Mouse (Mus musculus) small intestine, adult 2 months (tissue): ENCODE data around the gene Ttc21a. TPM values are rescaled to one million over a fixed set of nuclear protein-coding genes. Genes with fewer than 3 reads are reported as not detected.

Experiments used
- H3K27ac ChIP-seq: fragments of 200-500 bp; 2 replicates; pipeline ENCODE4 v1.5.1; 2012; ENCODE audit warnings: low read depth, low read length, control low read depth, inconsistent platforms; ENCODE audit not compliant: insufficient read depth
- H3K27me3 ChIP-seq: fragments of 200-500 bp; 2 replicates; pipeline ENCODE4 v1.6.1; 2012; ENCODE audit warnings: mild to moderate bottlenecking, moderate library complexity, low read length, inconsistent platforms; ENCODE audit not compliant: control insufficient read depth, insufficient read depth
- H3K36me3 ChIP-seq: fragments of 200-500 bp; 2 replicates; pipeline ENCODE4 v1.6.1; 2012; ENCODE audit warnings: mild to moderate bottlenecking, low read length, control low read depth, inconsistent platforms; ENCODE audit not compliant: control insufficient read depth, insufficient read depth
- H3K4me1 ChIP-seq: fragments of 200-500 bp; 2 replicates; pipeline ENCODE4 v1.6.1; 2012; ENCODE audit warnings: low read length, inconsistent platforms, mixed read lengths; ENCODE audit not compliant: control insufficient read depth, insufficient read depth, insufficient read length
- H3K4me3 ChIP-seq: fragments of 200-500 bp; 2 replicates; pipeline ENCODE4 v1.5.1; 2012; ENCODE audit warnings: low read depth, mild to moderate bottlenecking, control low read depth, inconsistent platforms, low read length, moderate library complexity
- CTCF ChIP-seq: fragments of 200-500 bp; IDR thresholded peaks from 2 replicates; pipeline ENCODE4 v1.5.1; 2012; ENCODE audit warnings: low read depth, mild to moderate bottlenecking, control low read depth, inconsistent platforms, low read length, moderate library complexity, mixed read lengths; ENCODE audit not compliant: insufficient replicate concordance, insufficient read length; ENCODE audit errors: extremely low read depth
- POLR2A ChIP-seq: fragments of 200-500 bp; IDR thresholded peaks from 2 replicates; pipeline ENCODE4 v1.6.1; 2012; ENCODE audit warnings: low read depth, mild to moderate bottlenecking, control low read depth, inconsistent platforms, low read length, moderate library complexity
- WGBS: fragments of 180-500 bp; shearing (Covaris S2); methylation state at CpG from one replicate; pipeline ENCODE4 v1.1.7; 2018; 5-methylcytosine and 5-hydroxymethylcytosine counted together
- polyA plus RNA-seq: library from polyadenylated mRNA; depleted of rRNA; stranded (reverse); fragments of >200 nt; gene quantifications from 2 replicates; pipeline ENCODE4 v1.2.3, GENCODE M21; 2012

The Ttc21a gene
- polyA plus RNA-seq, 1 experiment: not detected

DNA sequence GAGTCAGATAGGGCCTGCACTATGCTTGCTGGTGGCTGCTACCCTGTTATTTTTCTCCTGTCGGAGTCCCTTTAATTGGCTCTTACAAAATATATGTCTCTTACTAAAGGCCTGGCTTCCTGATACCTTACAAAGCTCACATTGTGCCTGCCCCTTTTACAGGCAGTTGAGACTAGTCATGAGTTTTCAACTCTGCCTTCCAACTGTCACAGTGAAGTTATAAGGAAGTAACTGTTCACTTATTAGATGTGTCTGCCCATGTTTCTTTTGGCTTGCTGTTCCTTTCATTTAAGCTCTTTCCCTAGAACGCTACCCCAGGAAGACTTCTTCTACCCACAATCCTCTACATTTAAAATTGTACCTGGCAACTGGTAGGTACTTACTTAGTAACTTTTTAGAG lies 38.0 kb upstream of the Ttc21a start:
- no peaks in the 10 kb centered on the region for H3K27me3 ChIP-seq
- H3K27ac ChIP-seq: no peak overlapping the region
- 29% methylated on average over 2 of the region's 2 CpGs for WGBS
- peaks cover 3% of the 10 kb centered on the region; the same call in 1 of the 2 replicates for H3K4me1 ChIP-seq
- H3K4me3 ChIP-seq: no peak overlapping the region
- peaks cover 14% of the 10 kb centered on the region for H3K36me3 ChIP-seq
- no peak for TF ChIP-seq POLR2A
- TF ChIP-seq CTCF: no peak

DNA sequence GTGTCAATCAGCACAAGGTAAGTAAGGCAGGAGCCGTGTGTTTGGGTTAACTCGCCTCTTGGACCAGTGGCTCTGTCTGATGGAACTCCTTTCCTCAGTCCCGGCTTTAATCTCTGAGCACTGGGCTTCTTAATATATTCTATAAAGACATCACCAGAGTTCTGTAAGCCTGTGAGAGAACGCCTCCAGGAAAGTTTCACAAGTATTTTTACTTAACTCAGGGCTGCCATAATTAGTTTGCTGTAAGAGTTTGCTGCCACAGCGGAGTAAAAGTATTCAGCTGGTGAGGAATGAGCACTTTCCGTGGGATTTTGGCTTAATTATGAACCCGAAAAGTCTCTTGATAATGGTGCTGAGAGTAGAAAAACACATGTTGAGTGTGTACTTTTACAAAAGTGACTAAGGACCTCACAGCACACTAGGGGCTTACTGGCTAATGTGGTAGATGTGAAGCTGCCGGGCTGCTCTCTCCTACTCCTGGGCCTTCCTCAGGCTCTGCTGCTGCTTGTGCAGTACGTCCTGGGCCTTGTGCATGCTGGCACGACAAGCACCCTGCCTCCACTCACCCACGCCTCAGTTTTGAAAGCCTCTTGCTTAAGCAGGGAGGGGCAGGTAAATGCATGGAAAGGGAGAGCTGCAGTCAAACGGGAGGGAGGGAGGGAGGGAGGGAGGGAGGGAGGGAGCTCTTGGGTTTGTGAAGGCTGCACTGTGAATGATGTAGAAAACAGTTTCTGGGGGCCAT lies 34.8 kb upstream of the Ttc21a start:
- peaks cover 38% of the 10 kb centered on the region for H3K36me3 ChIP-seq
- WGBS: 85% methylated on average over 12 of the region's 12 CpGs
- H3K27me3 ChIP-seq: no peaks in the 10 kb centered on the region
- no peak overlapping the region for H3K27ac ChIP-seq
- TF ChIP-seq CTCF (no peak), POLR2A (no peak)
- no peak overlapping the region for H3K4me3 ChIP-seq
- H3K4me1 ChIP-seq: no peaks in the 10 kb centered on the region

DNA sequence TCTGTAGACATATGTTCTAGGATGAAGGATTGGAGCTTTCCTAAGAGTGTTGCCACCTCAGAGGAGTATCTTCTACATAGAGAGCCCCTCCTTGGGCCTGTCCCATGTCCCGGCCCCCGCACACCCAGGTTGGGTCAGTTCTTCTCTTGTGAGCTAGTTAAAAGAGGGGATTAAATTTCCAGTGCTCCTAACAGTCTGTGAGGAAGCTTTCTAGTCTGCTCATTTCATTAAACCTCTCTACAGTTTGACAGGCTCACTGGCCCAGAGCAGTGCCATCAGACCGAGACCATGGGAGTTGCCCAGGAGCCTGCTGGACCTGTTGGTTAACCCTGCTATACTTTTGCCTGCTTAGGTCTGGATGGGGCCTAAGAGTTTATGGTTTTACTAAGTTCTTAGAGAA lies 28.7 kb upstream of the Ttc21a start:
- 96% methylated on average over 3 of the region's 3 CpGs for WGBS
- no peak overlapping the region for H3K4me3 ChIP-seq
- TF ChIP-seq CTCF (no peak), POLR2A (no peak)
- H3K4me1 ChIP-seq: no peaks in the 10 kb centered on the region
- no peak overlapping the region for H3K27ac ChIP-seq
- H3K27me3 ChIP-seq: no peaks in the 10 kb centered on the region
- peaks cover 82% of the 10 kb centered on the region for H3K36me3 ChIP-seq

DNA sequence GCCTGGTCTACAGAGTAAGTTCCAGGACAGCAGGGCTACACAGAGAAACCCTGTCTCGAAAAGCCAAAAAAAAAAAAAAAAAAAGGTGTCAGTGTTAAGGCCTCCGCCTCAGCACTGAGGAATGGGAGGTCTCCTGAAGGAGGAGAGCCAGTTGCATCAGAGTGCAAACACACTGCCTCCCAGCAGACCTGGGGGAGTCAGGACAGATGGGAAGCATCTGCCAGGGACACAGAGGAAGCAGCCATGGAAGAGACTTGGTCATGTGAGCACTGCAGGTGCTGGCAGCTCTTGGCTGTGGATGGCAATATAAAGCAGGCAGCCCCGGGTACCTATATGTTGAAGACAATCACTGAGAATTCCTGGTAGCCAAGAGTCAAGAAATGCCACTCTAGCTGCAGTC lies 27.5 kb upstream of the Ttc21a start:
- Histone ChIP-seq H3K27ac (no peak overlapping the region), H3K36me3 (peaks cover 84% of the 10 kb centered on the region), H3K4me1 (no peaks in the 10 kb centered on the region), H3K27me3 (no peaks in the 10 kb centered on the region), H3K4me3 (no peak overlapping the region)
- TF ChIP-seq POLR2A: no peak
- WGBS: 81% methylated on average over 3 of the region's 3 CpGs

DNA sequence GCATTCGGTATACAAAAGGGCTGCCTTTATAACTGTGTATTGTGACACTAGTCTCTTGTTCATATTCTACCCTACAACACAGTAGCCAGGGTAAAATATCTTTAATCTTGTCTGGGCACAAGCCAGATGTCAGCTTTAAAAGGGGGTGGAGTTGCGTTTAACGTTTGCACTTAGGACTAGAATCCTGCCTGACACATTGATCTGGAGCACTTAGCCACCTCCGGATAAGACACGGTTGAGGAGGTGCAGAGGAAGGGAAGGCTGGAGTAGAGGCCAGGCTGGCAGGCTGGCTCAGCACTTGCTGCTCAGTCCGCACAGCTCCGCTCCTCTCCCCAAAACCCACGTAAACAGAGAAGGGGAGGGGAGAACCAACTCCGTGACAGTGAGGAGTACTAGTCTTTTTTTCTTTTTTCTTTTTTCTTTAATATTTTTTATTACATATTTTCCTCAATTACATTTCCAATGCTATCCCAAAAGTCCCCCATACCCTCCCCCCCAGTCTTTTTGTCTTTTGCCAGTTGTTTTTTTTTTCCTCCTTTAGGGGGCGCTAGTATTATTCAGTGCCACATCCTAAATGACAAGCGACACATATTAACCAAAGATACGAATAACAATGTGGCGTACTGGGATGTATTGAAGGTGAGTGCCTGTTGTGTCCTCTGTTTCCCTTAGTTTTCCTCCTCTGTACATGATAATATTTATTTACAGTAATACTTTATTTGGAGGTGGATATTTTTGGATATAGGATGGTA lies 24.1 kb upstream of the Ttc21a start:
- 71% methylated on average over 13 of the region's 13 CpGs for WGBS
- TF ChIP-seq POLR2A: no peak
- no peak for TF ChIP-seq CTCF
- peaks cover 72% of the 10 kb centered on the region for H3K36me3 ChIP-seq
- no peaks in the 10 kb centered on the region for H3K4me1 ChIP-seq
- H3K27me3 ChIP-seq: no peaks in the 10 kb centered on the region
- H3K4me3 ChIP-seq: no peak overlapping the region
- no peak overlapping the region for H3K27ac ChIP-seq

DNA sequence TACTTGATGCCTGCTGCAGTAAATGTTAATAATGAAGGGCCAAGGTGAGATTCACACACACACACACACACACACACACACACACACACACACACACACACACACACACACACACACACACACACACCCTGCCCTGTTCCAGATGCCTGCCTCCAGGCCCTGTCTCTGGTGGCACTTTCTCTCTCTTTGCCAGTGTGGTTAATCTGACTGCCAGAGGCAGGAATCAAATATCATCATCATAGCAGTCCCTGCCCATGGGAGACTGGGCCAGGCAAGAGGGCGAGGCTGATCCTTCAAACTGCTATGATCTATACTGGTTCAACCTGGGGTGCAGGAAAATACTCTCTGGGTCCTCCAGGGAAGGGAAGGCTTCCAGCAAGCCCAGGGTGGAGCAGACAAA lies 17.5 kb upstream of the Ttc21a start:
- Histone ChIP-seq H3K4me3 (no peak overlapping the region), H3K4me1 (no peaks in the 10 kb centered on the region), H3K36me3 (peaks cover 50% of the 10 kb centered on the region), H3K27me3 (no peaks in the 10 kb centered on the region), H3K27ac (no peak overlapping the region)
- WGBS: 83% methylated on average over 1 of the region's 1 CpGs
- no peak for TF ChIP-seq CTCF

DNA sequence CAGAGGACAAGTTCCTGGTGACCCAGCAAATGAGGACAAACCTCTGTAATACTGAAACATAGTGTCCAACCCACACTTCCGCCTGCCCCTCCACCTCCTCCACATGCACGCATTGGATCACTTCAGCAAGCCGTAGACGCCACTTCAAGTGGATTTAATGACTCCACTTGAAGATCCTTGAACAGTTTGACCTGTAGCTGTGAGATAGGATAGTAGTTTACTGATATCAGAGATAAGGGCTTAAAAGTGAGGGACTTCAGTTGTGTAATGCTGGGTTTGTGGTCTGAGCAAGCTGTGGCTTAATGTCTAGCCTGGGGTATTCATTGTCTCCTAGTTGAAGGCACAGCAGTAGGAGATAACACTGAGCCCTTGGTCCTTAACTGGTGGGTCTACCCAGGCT lies 13.9 kb upstream of the Ttc21a start:
- TF ChIP-seq POLR2A (no peak), CTCF (no peak)
- Histone ChIP-seq H3K36me3 (peaks cover 62% of the 10 kb centered on the region), H3K4me3 (no peak overlapping the region), H3K4me1 (no peaks in the 10 kb centered on the region), H3K27me3 (no peaks in the 10 kb centered on the region), H3K27ac (no peak overlapping the region)
- WGBS: 78% methylated on average over 4 of the region's 4 CpGs
